Mouse (Mus musculus): ENCODE data around the gene Tbc1d32.

DNA sequence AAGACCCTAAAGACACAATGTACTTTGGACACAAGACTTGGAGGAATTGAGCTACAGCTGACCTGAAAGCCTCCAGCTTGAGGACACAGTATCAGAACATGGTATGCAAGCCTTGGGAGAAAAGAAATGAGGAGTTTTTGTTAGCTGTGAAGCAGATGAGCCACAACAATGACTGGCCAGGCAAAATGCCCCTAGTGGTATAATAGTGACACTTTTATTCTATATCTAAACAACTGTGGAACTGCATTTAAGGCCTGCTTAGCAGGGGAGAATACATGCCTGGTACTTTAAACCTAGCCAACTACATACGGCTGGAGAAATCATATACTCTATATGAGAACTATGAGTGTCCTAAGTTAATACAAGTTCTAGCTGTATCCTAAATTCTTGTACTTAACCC lies 101.5 kb downstream of the Tbc1d32 start:
- no peak for TF ChIP-seq CTCF (IDR thresholded peaks at IDR 0.05; ENCODE audit: low read depth)
- TF ChIP-seq EP300 (IDR thresholded peaks at IDR 0.05; ENCODE audit: low read depth): no peak
